Mouse (Mus musculus): ENCODE measurements at regions not wholly inside any gene's neighbourhood (a gene's known extent, or its start where the extent isn't known, plus 50 kb on each side); places are given as distances from the start of the nearest gene placed in this dataset.

- H3K27ac ChIP-seq (ENCODE audit: insufficient read depth, low read depth, low read length) = no peak overlapping the region
- H3K4me3 ChIP-seq (ENCODE audit: insufficient read depth, low read depth, low read length) = no peak overlapping the region
- H3K4me1 ChIP-seq (ENCODE audit: control insufficient read depth, insufficient read depth, low read length) = peaks cover 5% of the 10 kb centered on the region; the same call in 1 of the 2 replicates
- TF ChIP-seq POLR2A (IDR thresholded peaks at IDR 0.05; ENCODE audit: insufficient read depth, low read depth, low read length) (no peak), CTCF (IDR thresholded peaks at IDR 0.05; ENCODE audit: insufficient read depth, low read depth, low read length) (no peak)
These were observed 99.0 kb upstream of the S1pr3 start for GRCm38 (mm10) chr13:51309446-51309845.

- TF ChIP-seq POLR2A (IDR thresholded peaks at IDR 0.05; ENCODE audit: insufficient read depth, low read depth, low read length) = no peak
- no peak for TF ChIP-seq CTCF (IDR thresholded peaks at IDR 0.05; ENCODE audit: insufficient read depth, low read depth, low read length)
- WGBS = 77% methylated on average over 2 of the region's 2 CpGs
- Histone ChIP-seq H3K27ac (ENCODE audit: insufficient read depth, low read depth, low read length) (no peak overlapping the region), H3K4me3 (ENCODE audit: insufficient read depth, low read depth, low read length) (no peak overlapping the region), H3K4me1 (ENCODE audit: control insufficient read depth, insufficient read depth, low read length) (peaks cover 9% of the 10 kb centered on the region; the same call in 1 of the 2 replicates)
These were observed 98.4 kb upstream of the S1pr3 start for GRCm38 (mm10) chr13:51310041-51310440.

GRCm38 (mm10) chr13:51311679-51312255 lies 96.7 kb upstream of the S1pr3 start:
- Histone ChIP-seq H3K4me3 (ENCODE audit: insufficient read depth, low read depth, low read length) (no peak overlapping the region), H3K27ac (ENCODE audit: insufficient read depth, low read depth, low read length) (no peak overlapping the region), H3K4me1 (ENCODE audit: control insufficient read depth, insufficient read depth, low read length) (peaks cover 13% of the 10 kb centered on the region; the same call in 1 of the 2 replicates)
- TF ChIP-seq CTCF (IDR thresholded peaks at IDR 0.05; ENCODE audit: insufficient read depth, low read depth, low read length) (no peak), POLR2A (IDR thresholded peaks at IDR 0.05; ENCODE audit: insufficient read depth, low read depth, low read length) (no peak)
- 78% methylated on average over 8 of the region's 8 CpGs for WGBS

GRCm38 (mm10) chr13:51313129-51313850 lies 95.1 kb upstream of the S1pr3 start:
- 83% methylated on average over 5 of the region's 5 CpGs for WGBS

GRCm38 (mm10) chr13:51314541-51314977 lies 93.9 kb upstream of the S1pr3 start:
- no peak overlapping the region for H3K27ac ChIP-seq (ENCODE audit: insufficient read depth, low read depth, low read length)
- no peak for TF ChIP-seq POLR2A (IDR thresholded peaks at IDR 0.05; ENCODE audit: insufficient read depth, low read depth, low read length)
- TF ChIP-seq CTCF (IDR thresholded peaks at IDR 0.05; ENCODE audit: insufficient read depth, low read depth, low read length) = no peak
- WGBS = 32% methylated on average over 5 of the region's 5 CpGs
- no peak overlapping the region for H3K4me3 ChIP-seq (ENCODE audit: insufficient read depth, low read depth, low read length)
- peaks cover 13% of the 10 kb centered on the region; the same call in 1 of the 2 replicates for H3K4me1 ChIP-seq (ENCODE audit: control insufficient read depth, insufficient read depth, low read length)

More at GRCm38 (mm10) chr13:51313129-51313850, 95.1 kb upstream of the S1pr3 start:
- Histone ChIP-seq H3K27ac (ENCODE audit: insufficient read depth, low read depth, low read length) (no peak overlapping the region), H3K4me1 (ENCODE audit: control insufficient read depth, insufficient read depth, low read length) (peaks cover 13% of the 10 kb centered on the region; the same call in 1 of the 2 replicates), H3K4me3 (ENCODE audit: insufficient read depth, low read depth, low read length) (no peak overlapping the region)
- TF ChIP-seq POLR2A (IDR thresholded peaks at IDR 0.05; ENCODE audit: insufficient read depth, low read depth, low read length) (no peak), CTCF (IDR thresholded peaks at IDR 0.05; ENCODE audit: insufficient read depth, low read depth, low read length) (no peak)

GRCm38 (mm10) chr13:51315008-51315778 lies 93.2 kb upstream of the S1pr3 start:
- WGBS = 70% methylated on average over 10 of the region's 10 CpGs
- Histone ChIP-seq H3K4me1 (ENCODE audit: control insufficient read depth, insufficient read depth, low read length) (peaks cover 18% of the 10 kb centered on the region; the same call in 1 of the 2 replicates), H3K27ac (ENCODE audit: insufficient read depth, low read depth, low read length) (no peak overlapping the region), H3K4me3 (ENCODE audit: insufficient read depth, low read depth, low read length) (no peak overlapping the region)
- no peak for TF ChIP-seq CTCF (IDR thresholded peaks at IDR 0.05; ENCODE audit: insufficient read depth, low read depth, low read length)
- no peak for TF ChIP-seq POLR2A (IDR thresholded peaks at IDR 0.05; ENCODE audit: insufficient read depth, low read depth, low read length)

- Histone ChIP-seq H3K4me1 (ENCODE audit: control insufficient read depth, insufficient read depth, low read length) (peaks cover 18% of the 10 kb centered on the region; the same call in 1 of the 2 replicates), H3K4me3 (ENCODE audit: insufficient read depth, low read depth, low read length) (no peak overlapping the region), H3K27ac (ENCODE audit: insufficient read depth, low read depth, low read length) (no peak overlapping the region)
- 66% methylated on average over 5 of the region's 5 CpGs for WGBS
- no peak for TF ChIP-seq CTCF (IDR thresholded peaks at IDR 0.05; ENCODE audit: insufficient read depth, low read depth, low read length)
- no peak for TF ChIP-seq POLR2A (IDR thresholded peaks at IDR 0.05; ENCODE audit: insufficient read depth, low read depth, low read length)
These were observed 92.7 kb upstream of the S1pr3 start for GRCm38 (mm10) chr13:51315779-51316041.

GRCm38 (mm10) chr13:51323058-51323715 lies 85.3 kb upstream of the S1pr3 start:
- Histone ChIP-seq H3K4me3 (ENCODE audit: insufficient read depth, low read depth, low read length) (no peak overlapping the region), H3K4me1 (ENCODE audit: control insufficient read depth, insufficient read depth, low read length) (peaks cover 4% of the 10 kb centered on the region; the same call in 1 of the 2 replicates), H3K27ac (ENCODE audit: insufficient read depth, low read depth, low read length) (no peak overlapping the region)
- WGBS = 88% methylated on average over 7 of the region's 7 CpGs
- TF ChIP-seq POLR2A (IDR thresholded peaks at IDR 0.05; ENCODE audit: insufficient read depth, low read depth, low read length) (no peak), CTCF (IDR thresholded peaks at IDR 0.05; ENCODE audit: insufficient read depth, low read depth, low read length) (no peak)

Data from olfactory bulb, adult 2 months (tissue).